Mouse (Mus musculus) common myeloid progenitor, adult 5-6 weeks (primary cell): Measurements from ENCODE around the gene Pask. TPM values are rescaled to one million over a fixed set of nuclear protein-coding genes. Genes with fewer than 3 reads are reported as not detected.
"Not testable (repeated sequence)": the region's sequence is repeated elsewhere in the genome, so short reads cannot be mapped to it uniquely, and the experiment has no call there.

Experiments used
- ATAC-seq: replicated peaks from 2 replicates; pipeline ENCODE4 v1.8.0; 2016; ENCODE audit warnings: low read depth, mild to moderate bottlenecking, moderate TSS enrichment, inconsistent platforms; ENCODE audit not compliant: poor library complexity, severe bottlenecking
- total RNA-seq: library from RNA; stranded (forward); fragments of 200-1000, 187-1606 nt; gene quantifications from 2 replicates; pipeline ENCODE4 v1.2.3, GENCODE M21; 2017

The Pask gene
- total RNA-seq = 13.4 and 21.1 TPM in 2 replicates

DNA sequence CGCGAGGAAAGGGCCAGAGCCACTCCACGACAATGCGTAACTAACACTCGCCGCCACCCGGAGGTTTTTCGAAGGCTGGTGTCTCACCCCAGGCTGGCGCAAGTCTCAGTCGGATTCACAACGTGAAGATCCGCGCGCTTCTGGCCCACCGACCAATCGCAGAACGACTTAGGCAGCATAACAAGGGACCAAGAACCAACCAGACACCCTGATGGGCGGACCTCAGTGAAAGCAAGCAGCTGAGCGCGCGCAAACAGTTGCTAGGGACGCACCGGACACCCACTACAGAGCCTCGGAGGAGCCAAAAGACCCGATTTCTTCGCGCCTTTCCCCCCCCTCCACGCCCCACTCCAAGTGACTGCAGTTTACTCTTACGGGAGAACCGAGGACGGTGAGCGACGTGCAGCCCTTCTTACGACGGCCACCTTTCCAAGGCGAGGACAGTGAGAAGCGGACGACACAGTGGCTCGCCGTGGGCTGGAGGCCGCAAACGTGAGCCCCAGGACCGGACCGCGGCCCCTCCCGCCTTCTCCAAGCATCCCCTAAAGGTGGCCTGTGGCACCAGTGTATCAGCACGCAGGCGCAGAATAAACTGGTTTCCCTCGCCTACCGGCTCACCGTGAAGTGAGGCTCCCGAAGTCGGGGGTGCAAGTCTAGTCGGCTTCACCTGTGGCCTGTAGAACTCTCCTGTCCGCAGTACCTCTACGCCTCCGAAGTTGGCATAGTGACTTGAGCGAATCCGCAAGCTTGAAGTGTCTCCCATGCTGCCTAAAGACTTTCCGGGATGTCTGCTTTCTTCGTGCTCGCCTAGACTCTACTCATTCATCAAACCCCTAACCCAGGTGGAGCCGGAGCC lies at the start of gene Pask, which contains the start of gene Ppp1r7:
Gene Pask (minus strand): TSS at position 835 of the 856 bp plus-strand sequence.
Gene Ppp1r7 (plus strand): TSS at position 207 of the 856 bp plus-strand sequence.
- ATAC-seq = peak; percentile 92

DNA sequence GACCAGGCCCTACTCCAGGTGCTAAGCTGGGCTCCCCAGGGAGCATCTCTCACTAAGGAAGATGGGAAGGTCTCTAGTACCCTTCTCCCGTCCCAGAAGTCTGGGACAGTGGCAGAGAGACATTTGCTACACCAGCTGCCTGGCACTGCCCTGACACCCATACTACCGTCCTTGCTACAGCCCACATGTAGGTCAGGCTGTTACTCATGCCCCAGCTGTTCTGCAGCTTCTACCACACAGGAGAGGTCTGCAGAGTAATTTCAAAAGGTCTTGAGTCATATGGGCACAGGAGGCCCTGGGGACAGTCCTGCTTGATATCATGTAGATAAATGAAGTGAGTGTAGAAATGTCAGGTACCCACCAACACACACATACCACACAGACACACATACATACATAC lies 45.6 kb upstream of the Pask start:
- ATAC-seq = no peak

GRCm38 (mm10) chr1:93387198-93387597 lies 43.9 kb upstream of the Pask start:
- ATAC-seq = no peak

- ATAC-seq = no peak
These were observed 35.8 kb upstream of the Pask start for GRCm38 (mm10) chr1:93379117-93379516.

GRCm38 (mm10) chr1:93377307-93377706 lies 34.0 kb upstream of the Pask start:
- no peak for ATAC-seq

- no peak for ATAC-seq
These were observed 30.4 kb upstream of the Pask start, which contains the start of gene Ano7 for GRCm38 (mm10) chr1:93373665-93374064. Gene Ano7 (plus strand): TSS chr1:93373930.

DNA sequence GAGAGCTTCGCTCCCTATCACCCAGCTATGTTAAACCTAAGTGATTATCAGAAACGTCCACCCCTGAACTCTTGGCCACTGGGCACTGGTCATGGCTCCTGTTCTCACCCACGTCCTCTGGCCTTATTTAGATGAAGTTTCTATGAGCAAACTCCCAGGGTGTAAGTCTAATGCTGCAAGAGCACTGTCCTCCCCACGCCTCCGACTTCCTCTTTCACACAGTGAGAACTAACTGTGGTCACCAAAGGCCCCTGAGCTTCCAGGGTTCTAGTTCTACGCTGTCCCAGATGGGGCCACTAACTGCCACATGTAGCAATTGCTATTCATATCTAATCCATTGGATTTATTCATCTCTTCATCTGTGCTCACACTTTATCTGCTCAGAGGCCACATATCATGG lies 22.4 kb upstream of the Pask start:
- peak; percentile 58 for ATAC-seq

- ATAC-seq = no peak
These were observed 19.4 kb upstream of the Pask start for GRCm38 (mm10) chr1:93362661-93363060.

DNA sequence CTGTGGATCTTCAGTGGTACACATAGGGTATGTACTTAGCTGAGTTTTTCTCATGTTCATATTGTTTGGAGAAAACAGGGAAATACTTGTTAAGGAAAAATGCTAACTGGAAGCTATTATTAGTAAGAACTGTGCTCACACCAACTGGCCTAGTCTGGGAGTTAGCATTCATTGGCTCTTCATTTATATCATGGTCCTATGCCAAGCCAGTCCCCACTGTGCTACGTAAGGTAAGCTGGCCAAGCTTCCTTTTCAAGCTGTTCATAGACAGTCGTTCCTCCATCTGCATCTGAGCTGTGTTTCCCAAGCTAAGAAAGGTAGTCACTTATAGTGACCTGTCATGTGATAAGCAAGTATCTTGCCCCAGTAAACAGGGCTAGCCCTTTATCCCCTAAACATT lies 9.4 kb upstream of the Pask start:
- no peak for ATAC-seq

DNA sequence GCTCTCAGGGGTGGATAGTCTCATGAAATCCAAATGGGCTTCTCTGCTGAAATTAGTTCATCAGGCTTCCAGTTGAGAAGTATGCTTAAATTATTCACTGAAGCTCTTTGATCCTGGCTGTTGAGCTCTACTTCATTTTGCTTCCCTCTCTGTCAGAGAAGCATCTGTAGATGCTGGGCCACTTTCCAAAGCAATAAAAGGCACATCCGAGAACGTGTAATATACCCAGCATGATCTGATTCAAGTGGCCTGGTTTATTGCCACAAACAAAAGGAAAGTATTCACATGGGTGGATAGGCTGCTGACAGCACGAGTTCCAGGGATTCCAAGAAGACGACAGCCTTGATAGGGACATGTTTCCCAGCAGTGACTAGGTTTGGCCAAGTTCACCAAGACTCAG lies 6.4 kb upstream of the Pask start:
- no peak for ATAC-seq

DNA sequence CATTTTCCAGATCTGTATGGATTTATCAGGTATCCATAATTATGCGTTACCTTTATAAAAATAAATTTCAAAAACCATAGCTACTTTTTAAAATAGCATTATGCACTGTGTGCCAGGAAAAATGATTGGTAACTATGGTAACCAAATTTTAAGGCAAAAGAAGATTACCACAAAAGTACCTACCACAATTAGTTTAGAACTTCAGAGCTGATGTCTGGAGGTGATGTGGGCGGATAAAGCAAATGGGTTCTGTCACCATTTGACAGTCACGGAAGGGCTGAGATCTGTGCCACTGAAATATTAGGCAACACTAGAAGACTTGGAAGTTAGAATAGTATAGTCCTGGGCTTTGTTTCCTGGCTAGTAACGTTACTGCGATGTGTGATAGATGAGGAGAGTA lies 3.9 kb upstream of the Pask start:
- ATAC-seq = no peak

DNA sequence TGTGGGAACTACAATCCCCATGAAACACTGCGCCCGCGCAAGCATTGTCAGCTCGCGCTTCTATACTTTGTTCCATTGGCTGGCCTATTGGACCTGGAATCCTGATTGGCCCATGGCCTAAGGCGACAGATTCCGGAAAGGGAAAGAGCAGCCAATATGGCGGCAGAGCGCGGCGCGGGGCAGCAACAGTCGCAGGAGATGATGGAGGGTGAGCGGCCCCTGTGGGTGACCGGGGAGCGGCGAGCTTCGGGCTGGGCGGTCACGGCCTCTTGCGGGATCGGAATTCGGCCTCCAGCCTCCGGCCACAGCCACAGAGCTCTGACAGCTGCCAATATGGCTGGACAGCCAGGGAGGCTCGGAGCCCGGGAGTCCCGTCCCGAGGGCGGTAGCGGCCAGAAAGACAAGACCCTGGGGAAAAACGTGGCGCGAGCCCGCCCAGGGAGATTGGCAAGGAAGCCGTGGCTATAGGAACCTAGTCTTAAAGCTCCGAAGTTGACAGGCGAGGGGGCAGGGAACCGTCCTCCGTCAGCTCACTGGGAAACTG lies 294 bp upstream of the Pask start:
- ATAC-seq = peak; percentile 89

- no peak for ATAC-seq
These were observed 8.7 kb downstream of the Pask start for GRCm38 (mm10) chr1:93334621-93335020.

- no peak for ATAC-seq
These were observed 16.8 kb downstream of the Pask start for GRCm38 (mm10) chr1:93326446-93326845.

DNA sequence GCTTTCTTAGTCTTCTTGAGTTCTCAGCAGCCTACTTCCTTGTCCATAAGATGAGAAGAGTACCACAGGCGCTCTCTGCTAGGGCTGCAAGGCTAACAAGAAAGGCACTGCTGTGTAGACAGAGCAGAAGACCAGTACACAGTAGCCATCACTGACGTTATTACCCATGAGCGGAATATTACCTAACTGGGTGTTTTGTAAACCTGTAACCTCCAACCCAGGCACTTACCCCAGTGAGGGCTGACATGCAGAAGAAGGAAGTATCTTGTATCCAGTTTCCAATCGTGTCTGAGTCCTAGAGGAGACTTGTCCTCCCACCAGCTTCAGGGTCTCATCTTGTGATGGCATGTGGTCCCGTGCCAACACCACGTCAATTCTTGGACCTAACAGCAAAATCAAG lies 19.3 kb downstream of the Pask start:
- ATAC-seq = no peak

DNA sequence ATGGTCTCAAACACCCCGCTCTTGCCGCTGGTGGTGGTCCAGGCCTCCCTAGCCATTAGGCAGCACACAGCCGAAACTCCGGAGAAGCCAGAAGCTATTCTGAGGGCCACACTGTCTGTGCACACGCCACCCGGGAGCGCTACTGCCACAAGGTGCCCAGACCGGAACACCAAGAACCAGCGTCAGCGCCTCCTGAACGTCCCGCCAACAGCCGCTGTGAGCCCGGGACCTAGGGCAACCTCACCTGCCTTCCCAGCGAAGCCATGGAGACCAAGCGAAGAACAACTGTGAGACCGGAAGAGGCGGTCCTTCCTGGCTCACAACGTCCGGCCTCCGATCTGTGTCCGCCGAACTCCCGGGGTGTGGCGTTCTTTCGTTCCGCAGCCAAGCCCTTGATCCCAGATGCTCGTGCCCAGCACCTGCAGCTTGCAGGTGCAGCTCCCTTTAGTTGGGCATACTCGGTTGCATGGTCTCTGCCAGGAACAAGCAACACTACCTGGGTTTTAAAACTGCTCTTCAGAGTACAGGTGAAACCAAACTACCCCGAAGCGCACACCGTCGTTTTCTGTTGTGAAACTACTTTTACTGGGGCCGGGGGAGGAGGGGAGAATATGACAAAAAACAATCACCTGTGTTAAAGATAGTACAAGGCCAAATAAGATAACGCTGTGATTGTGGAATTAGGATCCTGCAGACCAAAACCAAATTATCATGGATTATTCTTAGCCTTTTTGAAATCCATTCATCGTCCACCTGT lies 37.5 kb downstream of the Pask start, which contains the start of gene Mterf4:
Gene Mterf4 (minus strand): TSS at position 335 of the 757 bp plus-strand sequence.
- peak; percentile 99 for ATAC-seq

DNA sequence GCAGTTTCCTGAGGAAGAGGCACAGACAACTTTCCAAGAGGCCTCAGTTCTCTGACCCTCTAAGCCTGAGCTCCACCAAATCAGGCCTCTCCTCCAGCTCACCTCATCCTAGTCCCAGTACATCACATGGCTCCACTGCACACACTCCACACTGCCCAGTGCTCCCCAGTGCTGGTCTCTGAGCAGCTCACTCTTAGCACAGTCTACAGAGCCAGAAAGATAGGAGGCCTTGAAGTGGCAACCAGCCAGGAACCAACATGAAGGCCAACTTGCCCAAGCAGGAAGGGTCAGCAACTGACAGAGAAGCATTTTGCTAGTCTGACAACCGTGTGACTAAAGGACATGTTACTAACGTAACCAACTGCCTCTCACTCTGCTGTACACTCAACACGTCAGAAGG lies 42.7 kb downstream of the Pask start:
- ATAC-seq = no peak

DNA sequence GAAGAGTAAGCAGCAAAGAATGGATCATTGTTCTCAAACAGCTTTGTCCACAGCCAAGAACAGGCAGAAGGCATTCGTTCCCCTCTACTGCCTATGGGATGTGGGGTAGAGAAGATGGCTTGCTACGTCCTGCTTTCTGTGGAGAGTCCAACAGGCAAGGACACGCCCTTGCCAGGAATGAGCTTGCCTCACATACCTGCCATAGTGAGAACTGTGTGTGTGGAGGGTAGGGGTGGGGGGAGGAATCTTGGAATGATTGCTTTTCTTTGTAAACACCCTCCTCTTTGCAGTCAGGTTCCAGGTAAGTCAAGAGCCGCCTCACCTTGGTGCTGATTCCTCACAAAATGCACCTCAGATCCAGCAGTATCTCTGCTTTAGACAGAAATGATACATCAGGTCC lies 43.5 kb downstream of the Pask start:
- no peak for ATAC-seq

- ATAC-seq = not testable (repeated sequence)
These were observed 48.8 kb downstream of the Pask start for GRCm38 (mm10) chr1:93294491-93294890.

DNA sequence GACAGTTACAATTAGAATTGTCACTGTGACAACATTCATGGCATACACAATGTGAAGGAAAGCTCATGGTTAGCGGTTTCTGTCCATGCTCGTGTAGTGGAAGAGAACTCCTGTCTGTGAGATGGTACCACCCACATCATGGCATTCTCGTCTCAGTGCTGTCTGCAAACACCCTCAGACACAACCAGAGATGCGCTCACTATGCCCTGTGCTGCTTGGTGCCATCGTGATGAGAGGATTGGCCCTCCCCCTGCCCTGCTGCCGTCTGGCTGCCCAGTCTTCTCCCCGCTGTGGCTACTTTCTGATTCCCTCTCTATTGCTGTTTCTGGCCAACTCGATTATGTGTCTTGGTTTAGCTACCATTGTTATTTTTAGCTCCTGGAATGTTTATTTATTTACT lies 51.3 kb downstream of the Pask start:
- ATAC-seq = no peak

DNA sequence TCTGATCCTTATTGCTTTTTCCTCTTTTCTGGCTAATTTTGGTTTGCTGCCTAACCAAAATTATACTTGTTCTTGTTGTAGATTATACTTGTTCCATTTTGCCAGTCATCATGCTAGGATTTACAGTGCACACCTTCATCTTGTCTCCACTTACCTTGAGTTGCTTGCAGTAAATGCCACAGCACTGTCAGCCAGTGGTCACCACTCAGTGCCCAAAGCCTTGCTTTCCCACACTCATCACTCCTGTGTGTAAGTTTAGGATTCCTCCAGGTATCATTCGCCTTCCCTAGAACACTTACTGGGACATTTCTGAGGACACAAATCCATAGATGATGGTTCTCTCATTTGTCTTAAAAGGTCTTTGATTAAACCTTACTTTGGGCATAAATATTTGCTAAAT lies 51.7 kb downstream of the Pask start:
- no peak for ATAC-seq
